Mouse (Mus musculus) heart, embryonic 10.5 days (tissue): Measurements from ENCODE around the gene Slc16a4. TPM values are rescaled to one million over a fixed set of nuclear protein-coding genes. Genes with fewer than 3 reads are reported as not detected.
A peak's percentile ranks its signal among the peaks of the same experiment; 100 is the strongest.

Source experiments
- DNase-seq: peaks from one replicate; pipeline ENCODE4 v3.0.0-alpha.2; 2017; ENCODE audit warnings: low spot score
- H3K27ac ChIP-seq: fragments of 300-500 bp; sonication (generic); 2 replicates; pipeline ENCODE4 v1.5.1; 2016; ENCODE audit warnings: mild to moderate bottlenecking
- H3K27me3 ChIP-seq: fragments of 300-500 bp; sonication (generic); 2 replicates; pipeline ENCODE4 v1.6.1; 2016; ENCODE audit warnings: mild to moderate bottlenecking; ENCODE audit not compliant: poor library complexity, insufficient read depth, severe bottlenecking
- H3K36me3 ChIP-seq: fragments of 300-500 bp; sonication (generic); 2 replicates; pipeline ENCODE4 v1.6.1; 2016; ENCODE audit warnings: mild to moderate bottlenecking, moderate library complexity
- H3K4me1 ChIP-seq: fragments of 300-500 bp; sonication (generic); 2 replicates; pipeline ENCODE4 v1.6.1; 2016; ENCODE audit warnings: mild to moderate bottlenecking
- H3K4me3 ChIP-seq: fragments of 300-500 bp; sonication (generic); 2 replicates; pipeline ENCODE4 v1.5.1; 2016; ENCODE audit warnings: mild to moderate bottlenecking, moderate library complexity
- H3K9me3 ChIP-seq: fragments of 300-500 bp; sonication (generic); 2 replicates; pipeline ENCODE4 v1.6.1; 2016; ENCODE audit warnings: mild to moderate bottlenecking, moderate library complexity
- WGBS: fragments of 180-500 bp; shearing (Covaris S2); methylation state at CpG from one replicate; pipeline ENCODE4 v1.1.7; 2016; 5-methylcytosine and 5-hydroxymethylcytosine counted together
- polyA plus RNA-seq: library from polyadenylated mRNA; unstranded; fragments of >200 nt; fragmentation: Nextera tagmentation; extraction: Ambion mirVana; gene quantifications from 2 replicates; pipeline ENCODE4 v1.2.1, GENCODE M21; 2016

Slc16a4 gene
- polyA plus RNA-seq: 1.5 and 1.7 TPM in 2 replicates

DNA sequence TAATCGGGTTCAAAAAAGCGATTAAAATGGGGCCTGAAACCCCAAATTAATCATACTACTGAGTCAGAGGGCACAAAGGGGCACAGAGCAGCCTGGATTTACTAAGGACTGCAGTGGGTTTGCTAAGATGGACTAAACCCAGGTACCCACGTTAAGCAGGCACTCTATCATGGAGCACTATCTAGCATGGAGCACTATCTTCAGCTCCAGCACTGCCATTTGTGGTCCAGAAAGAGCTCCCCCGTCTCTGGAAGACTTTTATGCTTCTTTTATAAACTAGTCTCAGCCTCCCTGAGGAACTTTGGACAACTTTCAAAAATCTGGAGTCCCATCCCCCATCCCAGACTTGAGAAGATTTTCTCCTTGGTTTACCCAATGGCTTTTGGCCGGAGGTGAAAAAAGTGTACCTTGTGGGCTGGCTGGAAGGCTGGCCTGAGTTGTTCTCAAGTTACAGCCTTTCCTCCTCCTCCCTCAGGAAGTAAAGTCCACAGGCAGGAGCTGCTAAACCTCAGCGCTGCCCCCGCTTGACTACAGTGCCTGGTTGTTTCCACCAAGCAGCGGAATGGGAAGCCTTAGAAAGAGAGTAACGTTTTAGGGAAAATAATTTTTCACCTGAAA lies at the start of gene Slc16a4:
Gene Slc16a4, plus strand, starts transcription at position 467 of the 618 bp plus-strand sequence.
- Histone ChIP-seq H3K27ac (no peak within 1 kb of the TSS), H3K36me3 (no peaks in the 10 kb centered on the region), H3K4me1 (peaks cover 3% of the 10 kb centered on the region; the same call in 1 of the 2 replicates), H3K4me3 (no peak within 1 kb of the TSS), H3K27me3 (no peaks in the 10 kb centered on the region), H3K9me3 (no peaks in the 10 kb centered on the region)
- WGBS: 24% methylated on average over 9 of the region's 9 CpGs
- peak; percentile 78 for DNase-seq

DNA sequence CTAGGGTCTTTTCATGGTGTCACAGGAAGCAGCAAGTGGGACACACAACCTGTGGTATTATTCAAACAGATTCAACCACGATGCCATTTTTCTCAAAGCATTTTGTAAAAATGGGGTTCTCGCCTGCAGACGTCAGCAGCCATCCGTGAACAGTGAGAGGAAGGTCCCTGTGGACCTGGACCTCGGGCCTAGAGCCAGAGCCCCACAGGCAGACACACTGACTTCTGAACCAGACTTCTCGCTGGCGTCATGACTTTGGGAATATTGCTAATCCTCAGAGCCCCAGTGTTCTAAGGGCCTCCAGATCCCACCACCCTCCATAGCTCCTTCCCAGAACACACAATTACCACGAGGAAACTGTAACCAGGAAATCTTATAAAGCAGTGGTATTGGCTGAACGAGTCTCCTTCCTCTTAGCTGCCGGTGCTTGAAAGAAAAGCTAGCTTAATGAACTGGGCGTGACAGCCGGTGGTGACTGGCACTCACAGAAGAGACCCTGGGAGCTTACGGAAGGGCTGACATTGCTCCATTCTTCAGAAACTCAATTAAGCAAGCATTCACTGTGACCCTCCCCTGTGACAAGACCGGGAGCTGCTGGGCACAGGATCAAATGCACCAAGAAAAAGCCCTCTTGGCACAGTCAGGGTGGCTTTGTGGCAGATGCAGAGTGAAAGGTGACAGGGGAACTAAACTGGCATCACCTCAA lies 49.5 kb upstream of the Slc16a4 start:
- H3K27me3 ChIP-seq: peaks cover 11% of the 10 kb centered on the region
- 54% methylated on average over 14 of the region's 14 CpGs for WGBS
- H3K4me1 ChIP-seq: no peaks in the 10 kb centered on the region
- DNase-seq: no peak
- no peak overlapping the region for H3K4me3 ChIP-seq
- H3K36me3 ChIP-seq: no peaks in the 10 kb centered on the region
- H3K9me3 ChIP-seq: no peaks in the 10 kb centered on the region
- no peak overlapping the region for H3K27ac ChIP-seq

- no peaks in the 10 kb centered on the region for H3K9me3 ChIP-seq
- no peak overlapping the region for H3K27ac ChIP-seq
- H3K36me3 ChIP-seq: no peaks in the 10 kb centered on the region
- WGBS: 70% methylated on average over 6 of the region's 6 CpGs
- H3K4me1 ChIP-seq: peaks cover 4% of the 10 kb centered on the region; the same call in 1 of the 2 replicates
- H3K27me3 ChIP-seq: peaks cover 5% of the 10 kb centered on the region; the same call in 1 of the 2 replicates
- no peak for DNase-seq
- H3K4me3 ChIP-seq: no peak overlapping the region
These were observed 44.2 kb upstream of the Slc16a4 start for GRCm38 (mm10) chr3:107246876-107247275.

GRCm38 (mm10) chr3:107249042-107249441 lies 42.0 kb upstream of the Slc16a4 start:
- WGBS: 45% methylated on average over 3 of the region's 3 CpGs
- Histone ChIP-seq H3K4me1 (peaks cover 4% of the 10 kb centered on the region; the same call in 1 of the 2 replicates), H3K27ac (no peak overlapping the region), H3K27me3 (no peaks in the 10 kb centered on the region; the same call in 1 of the 2 replicates), H3K36me3 (no peaks in the 10 kb centered on the region), H3K9me3 (no peaks in the 10 kb centered on the region), H3K4me3 (no peak overlapping the region)
- no peak for DNase-seq

DNA sequence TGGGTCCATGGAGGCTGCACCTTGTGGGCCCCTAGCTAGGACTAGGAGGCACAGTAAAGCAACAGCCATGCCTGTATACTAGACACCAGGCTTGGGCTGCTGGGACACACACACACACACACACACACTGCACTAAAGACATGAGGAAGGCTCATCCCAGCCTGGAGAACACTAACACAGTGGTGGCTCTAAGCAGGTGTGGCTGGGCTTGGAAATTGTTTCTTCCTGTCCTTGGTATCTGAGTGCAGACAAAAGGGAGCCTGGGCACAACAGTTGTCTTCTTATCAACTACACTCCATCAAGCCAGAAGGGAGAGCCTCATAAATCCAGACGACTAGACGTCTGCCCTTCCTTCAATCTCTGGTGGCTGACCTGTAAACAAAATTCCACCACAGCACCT lies 40.7 kb upstream of the Slc16a4 start:
- Histone ChIP-seq H3K4me1 (peaks cover 4% of the 10 kb centered on the region; the same call in 1 of the 2 replicates), H3K4me3 (no peak overlapping the region), H3K27ac (no peak overlapping the region), H3K9me3 (no peaks in the 10 kb centered on the region), H3K27me3 (no peaks in the 10 kb centered on the region), H3K36me3 (no peaks in the 10 kb centered on the region)
- WGBS: 25% methylated on average over 2 of the region's 2 CpGs
- DNase-seq: no peak

DNA sequence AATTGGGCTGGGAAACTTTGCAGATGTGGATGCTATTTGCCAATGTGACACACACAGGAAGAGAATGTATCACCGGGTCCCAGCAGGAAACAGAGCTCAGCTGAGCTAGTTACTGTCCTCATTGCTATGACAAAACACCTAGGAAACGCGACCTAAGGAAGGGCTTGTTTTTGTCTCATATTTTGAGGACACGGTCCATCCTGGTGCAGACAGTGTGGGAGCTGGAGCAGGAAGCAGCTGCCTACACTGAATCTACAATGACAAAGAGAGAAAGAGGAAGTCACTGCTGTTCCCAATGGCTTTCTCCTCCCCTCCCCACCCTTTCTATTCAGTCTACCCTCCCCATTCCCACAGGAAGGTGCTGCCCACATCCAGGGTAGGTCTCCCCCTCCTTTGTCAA lies 39.0 kb upstream of the Slc16a4 start:
- Histone ChIP-seq H3K27me3 (no peaks in the 10 kb centered on the region), H3K4me1 (peaks cover 4% of the 10 kb centered on the region; the same call in 1 of the 2 replicates), H3K9me3 (no peaks in the 10 kb centered on the region), H3K36me3 (no peaks in the 10 kb centered on the region), H3K4me3 (no peak overlapping the region), H3K27ac (no peak overlapping the region)
- WGBS: 56% methylated on average over 4 of the region's 4 CpGs
- no peak for DNase-seq

DNA sequence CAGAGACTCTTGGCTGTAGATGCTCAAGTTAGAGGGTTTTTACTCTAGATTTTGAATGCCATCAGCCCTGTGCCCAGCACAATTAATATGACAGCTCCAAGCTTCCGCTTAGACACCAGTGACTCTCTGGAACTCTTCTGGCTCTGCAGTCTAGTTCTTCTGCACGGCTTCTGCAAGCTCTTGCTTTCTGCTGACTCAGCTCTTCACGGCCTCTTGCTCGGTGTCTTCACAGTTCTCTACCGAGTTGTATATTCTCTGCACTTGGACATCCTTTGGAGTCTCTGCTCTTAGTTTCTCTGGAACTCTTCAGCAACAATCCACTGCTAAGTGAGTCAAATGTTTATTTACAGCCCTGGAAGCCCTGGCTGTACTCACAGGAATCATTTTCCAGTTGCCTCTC lies 37.1 kb upstream of the Slc16a4 start:
- Histone ChIP-seq H3K27me3 (no peaks in the 10 kb centered on the region), H3K4me1 (peaks cover 4% of the 10 kb centered on the region; the same call in 1 of the 2 replicates), H3K4me3 (no peak overlapping the region), H3K9me3 (no peaks in the 10 kb centered on the region), H3K27ac (no peak overlapping the region), H3K36me3 (no peaks in the 10 kb centered on the region)
- WGBS: 81% methylated on average over 5 of the region's 5 CpGs
- no peak for DNase-seq

DNA sequence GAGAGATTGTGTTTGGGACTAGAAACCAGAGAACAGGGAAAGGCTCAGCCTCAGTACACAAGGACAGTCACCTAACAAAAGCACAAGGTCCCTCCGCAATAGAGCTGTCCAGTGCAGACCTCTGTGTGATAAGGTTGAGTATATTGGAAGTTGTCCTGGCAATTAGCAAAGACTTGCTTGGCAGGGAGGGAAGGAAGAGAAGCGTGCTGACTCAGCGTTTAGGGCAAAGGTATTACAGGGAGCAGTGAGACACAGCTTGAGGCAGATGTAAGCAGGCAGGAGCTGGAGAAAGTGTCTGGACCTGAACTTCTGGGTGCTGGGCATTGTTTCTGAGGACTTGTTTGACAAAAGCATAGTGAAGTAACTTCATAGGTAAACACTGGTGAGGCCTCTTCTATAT lies 35.0 kb upstream of the Slc16a4 start:
- H3K27me3 ChIP-seq: no peaks in the 10 kb centered on the region
- no peaks in the 10 kb centered on the region for H3K36me3 ChIP-seq
- DNase-seq: no peak
- H3K4me3 ChIP-seq: no peak overlapping the region
- H3K4me1 ChIP-seq: peaks cover 4% of the 10 kb centered on the region
- H3K9me3 ChIP-seq: no peaks in the 10 kb centered on the region
- no peak overlapping the region for H3K27ac ChIP-seq
- WGBS: 69% methylated on average over 3 of the region's 3 CpGs

GRCm38 (mm10) chr3:107256724-107257123 lies 34.3 kb upstream of the Slc16a4 start:
- WGBS: 80% methylated on average over 7 of the region's 7 CpGs
- Histone ChIP-seq H3K27ac (no peak overlapping the region), H3K27me3 (no peaks in the 10 kb centered on the region)

GRCm38 (mm10) chr3:107257924-107258323 lies 33.1 kb upstream of the Slc16a4 start:
- WGBS: 58% methylated on average over 5 of the region's 5 CpGs
- H3K4me1 ChIP-seq: peaks cover 6% of the 10 kb centered on the region

More at GRCm38 (mm10) chr3:107256724-107257123, 34.3 kb upstream of the Slc16a4 start:
- no peak for DNase-seq
- Histone ChIP-seq H3K36me3 (no peaks in the 10 kb centered on the region), H3K4me1 (peaks cover 6% of the 10 kb centered on the region), H3K4me3 (no peak overlapping the region), H3K9me3 (no peaks in the 10 kb centered on the region)

GRCm38 (mm10) chr3:107260956-107261850 lies 29.8 kb upstream of the Slc16a4 start:
- H3K9me3 ChIP-seq: no peaks in the 10 kb centered on the region
- 56% methylated on average over 8 of the region's 8 CpGs for WGBS
- DNase-seq: no peak
- no peak overlapping the region for H3K4me3 ChIP-seq
- H3K36me3 ChIP-seq: no peaks in the 10 kb centered on the region
- H3K4me1 ChIP-seq: peaks cover 6% of the 10 kb centered on the region
- peak overlapping the region; percentile 37 for H3K27ac ChIP-seq
- no peaks in the 10 kb centered on the region for H3K27me3 ChIP-seq

More at GRCm38 (mm10) chr3:107257924-107258323, 33.1 kb upstream of the Slc16a4 start:
- Histone ChIP-seq H3K36me3 (no peaks in the 10 kb centered on the region), H3K27me3 (no peaks in the 10 kb centered on the region), H3K4me3 (no peak overlapping the region), H3K27ac (no peak overlapping the region), H3K9me3 (no peaks in the 10 kb centered on the region)
- DNase-seq: no peak

DNA sequence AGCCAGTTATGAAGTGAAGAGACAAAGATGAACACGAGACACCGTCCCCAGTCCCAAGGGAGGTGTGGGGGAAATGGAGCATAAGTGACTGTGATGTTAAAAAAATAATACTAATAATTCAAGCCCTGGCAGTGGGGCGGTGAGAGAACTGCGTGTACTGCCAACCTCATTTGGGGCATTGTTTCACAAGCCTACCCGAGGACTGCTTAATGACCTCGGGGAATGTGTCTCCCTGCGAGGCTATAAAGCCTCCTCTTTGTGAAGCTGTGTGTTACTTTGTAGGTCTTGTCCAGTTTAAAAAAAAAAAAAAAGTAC lies 29.2 kb upstream of the Slc16a4 start:
- Histone ChIP-seq H3K27me3 (no peaks in the 10 kb centered on the region), H3K4me1 (peaks cover 6% of the 10 kb centered on the region), H3K4me3 (no peak overlapping the region), H3K27ac (peak overlapping the region; percentile 2; the same call in 1 of the 2 replicates), H3K36me3 (no peaks in the 10 kb centered on the region), H3K9me3 (no peaks in the 10 kb centered on the region)
- WGBS: 79% methylated on average over 7 of the region's 7 CpGs
- no peak for DNase-seq
